Mouse (Mus musculus): ENCODE data around the gene Prom1.

DNA sequence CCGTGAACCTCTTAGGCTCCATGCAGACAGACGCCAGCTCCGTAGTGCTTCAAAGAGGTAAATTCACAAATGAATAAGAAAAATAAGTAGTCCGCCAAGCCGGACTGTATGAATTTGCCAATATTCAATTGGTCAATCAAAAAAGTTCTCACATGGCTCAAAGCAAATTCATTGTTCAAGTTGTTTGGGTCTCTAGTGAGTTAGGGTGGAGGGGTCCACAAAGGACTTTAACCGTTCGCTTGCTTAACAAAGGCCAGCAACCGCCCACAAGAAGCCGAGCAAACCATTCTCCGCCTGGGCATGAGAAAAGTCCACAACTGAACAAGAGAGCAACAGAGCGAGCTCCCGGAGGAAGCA is 1.7 kb downstream of the Prom1 start:
- no peak for TF ChIP-seq UBTF (IDR thresholded peaks at IDR 0.05; ENCODE audit: borderline replicate concordance, insufficient read depth, low read depth, low read length)
- no peak for TF ChIP-seq CTCF (IDR thresholded peaks at IDR 0.05 in 2 of 3, conservative IDR thresholded peaks at IDR 0.05 in 1 of 3; ENCODE audit: control insufficient read depth in 1 of 3, insufficient read depth in 1 of 3, low read depth in 2 of 3, low read length in 3 of 3, poor library complexity in 1 of 3, severe bottlenecking in 1 of 3)
- TF ChIP-seq RAD21 (IDR thresholded peaks at IDR 0.05; ENCODE audit: low read depth, low read length), result no peak
- no peak for TF ChIP-seq CHD2 (IDR thresholded peaks at IDR 0.05; ENCODE audit: low read length)
- TF ChIP-seq ZKSCAN1 (IDR thresholded peaks at IDR 0.05; ENCODE audit: low read depth, low read length), result no peak
- no peak for TF ChIP-seq EP300 (IDR thresholded peaks at IDR 0.05; ENCODE audit: low read depth in 1 of 2, low read length in 2 of 2)
